Mouse (Mus musculus) liver, postnatal 0 days (tissue): ENCODE measurements around the gene Myoz2. TPM values are rescaled to one million over a fixed set of nuclear protein-coding genes. Genes with fewer than 3 reads are reported as not detected.

Source experiments
- ATAC-seq: fragments of 200-750 bp; cut with Nextera tagmentation; 2 replicates; pipeline ENCODE4 v1.8.0; 2017; ENCODE audit warnings: mild to moderate bottlenecking, moderate library complexity
- DNase-seq: peaks from one replicate; pipeline ENCODE4 v3.0.0-alpha.2; 2016
- H3K27ac ChIP-seq: fragments of 300-500 bp; sonication (generic); 2 replicates; pipeline ENCODE4 v1.5.1; 2014; ENCODE audit warnings: antibody characterized with exemption, moderate library complexity, mild to moderate bottlenecking, low read depth
- H3K27me3 ChIP-seq: fragments of 300-500 bp; sonication (generic); 2 replicates; pipeline ENCODE4 v1.6.1; 2014; ENCODE audit warnings: low read length, control low read depth, mixed read lengths; ENCODE audit not compliant: insufficient read depth
- H3K36me3 ChIP-seq: fragments of 300-500 bp; sonication (generic); replicated peaks from 2 replicates; pipeline ENCODE4 v1.6.1; 2014; ENCODE audit warnings: mild to moderate bottlenecking, control low read depth, low read length, moderate library complexity, mixed read lengths; ENCODE audit not compliant: insufficient read depth
- H3K4me1 ChIP-seq: fragments of 300-500 bp; sonication (generic); 2 replicates; pipeline ENCODE4 v1.6.1; 2014; ENCODE audit warnings: antibody characterized with exemption, mild to moderate bottlenecking, control low read depth; ENCODE audit not compliant: insufficient read depth
- H3K4me2 ChIP-seq: fragments of 300-500 bp; sonication (generic); 2 replicates; pipeline ENCODE4 v1.6.1; 2014; ENCODE audit warnings: low read depth, mild to moderate bottlenecking, low read length, moderate library complexity, mixed read lengths
- H3K4me3 ChIP-seq: fragments of 300-500 bp; sonication (generic); 2 replicates; pipeline ENCODE4 v1.5.1; 2014; ENCODE audit warnings: low read depth, low read length
- H3K9ac ChIP-seq: fragments of 300-500 bp; sonication (generic); replicated peaks from 2 replicates; pipeline ENCODE4 v1.6.1; 2014; ENCODE audit warnings: mild to moderate bottlenecking, moderate library complexity
- H3K9me3 ChIP-seq: fragments of 300-500 bp; sonication (generic); 2 replicates; pipeline ENCODE4 v1.6.1; 2016; ENCODE audit warnings: mild to moderate bottlenecking, control low read depth, low read length, mixed read lengths
- CTCF ChIP-seq: sonication (generic); IDR thresholded peaks from 2 replicates; pipeline ENCODE4 v1.5.1; 2016; ENCODE audit warnings: antibody characterized with exemption, low read depth
- EP300 ChIP-seq: IDR thresholded peaks from 2 replicates; pipeline ENCODE4 v1.6.1; 2016; ENCODE audit warnings: antibody characterized with exemption, low read depth, mild to moderate bottlenecking
- WGBS: fragments of 180-500 bp; shearing (Covaris S2); extraction: QIAGEN DNeasy Blood & Tissue Kit; methylation state at CpG from one replicate; pipeline ENCODE4 v1.1.7; 2014; ENCODE audit not compliant: insufficient replicate concordance; 5-methylcytosine and 5-hydroxymethylcytosine counted together
- polyA plus RNA-seq: library from polyadenylated mRNA; unstranded; fragments of >200 nt; fragmentation: Nextera tagmentation; extraction: Ambion mirVana; gene quantifications from 2 replicates; pipeline ENCODE4 v1.2.1, GENCODE M21; 2015

Gene Myoz2
- polyA plus RNA-seq, 1 experiment from 2014 or later: 0.18 TPM

DNA sequence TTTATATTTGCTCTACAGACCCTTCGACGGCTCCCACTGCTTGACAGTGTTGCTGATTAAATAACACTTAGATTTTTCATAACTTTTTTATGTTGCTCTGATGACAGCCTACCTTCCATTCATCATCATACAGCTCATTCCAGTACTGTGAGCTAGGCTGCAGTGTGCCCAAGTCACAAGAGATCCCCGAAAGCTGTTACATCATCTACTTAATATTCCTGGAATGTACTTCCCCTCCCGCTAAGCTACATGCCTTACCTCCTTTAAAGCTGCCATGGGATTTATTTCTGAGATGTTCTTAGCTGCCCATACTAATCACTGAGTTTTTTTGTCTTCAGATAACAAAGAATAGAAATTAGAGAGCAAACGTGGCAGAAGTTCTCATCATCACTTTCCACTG lies 19.4 kb upstream of the Myoz2 start:
- WGBS: 78% methylated on average over 5 of the region's 5 CpGs
- ATAC-seq: no peak

DNA sequence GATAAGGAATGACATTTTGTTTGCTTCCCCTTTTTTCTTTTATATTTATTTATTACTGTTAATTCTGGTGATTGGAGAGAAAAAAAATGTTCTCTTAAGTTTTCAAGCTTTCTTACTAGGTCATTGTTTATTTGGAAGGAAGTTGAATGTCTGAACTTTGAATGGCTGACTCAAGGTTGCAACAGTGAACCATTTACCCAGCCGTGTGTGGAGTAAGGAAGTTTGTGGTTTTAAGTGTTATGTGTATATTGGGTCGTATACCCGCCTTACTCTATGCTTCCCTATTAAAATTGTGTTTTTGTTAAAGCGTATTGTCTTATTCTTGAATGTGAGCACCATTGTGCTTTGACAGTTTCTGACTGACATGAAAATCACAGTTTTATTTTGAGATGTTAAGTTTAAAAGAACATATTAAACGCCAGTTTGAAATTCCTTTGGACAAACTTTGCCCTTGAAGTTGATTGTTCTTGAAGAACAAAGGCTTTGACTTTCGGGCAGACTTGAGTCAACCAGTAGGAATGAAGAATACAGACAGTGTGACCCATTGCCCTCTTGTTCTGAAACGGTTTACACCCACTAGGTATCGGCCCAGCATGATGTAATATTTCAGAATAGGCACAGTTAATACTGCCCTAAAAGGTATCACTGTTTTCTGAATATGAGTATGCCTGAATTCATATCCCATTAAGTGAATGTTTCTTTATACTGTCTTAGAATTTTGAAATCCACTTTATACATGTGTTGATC lies 18.6 kb upstream of the Myoz2 start:
- TF ChIP-seq CTCF: no peak
- no peak for TF ChIP-seq EP300

More for the DNA sequence above, 19.4 kb upstream of the Myoz2 start:
- no peak overlapping the region for H3K4me2 ChIP-seq
- no peaks in the 10 kb centered on the region for H3K4me1 ChIP-seq
- H3K27ac ChIP-seq: no peak overlapping the region
- TF ChIP-seq CTCF (no peak), EP300 (no peak)
- no peaks in the 10 kb centered on the region for H3K27me3 ChIP-seq
- no peak for DNase-seq
- peaks cover 2% of the 10 kb centered on the region; the same call in 1 of the 2 replicates for H3K9me3 ChIP-seq
- no peak overlapping the region for H3K9ac ChIP-seq
- H3K4me3 ChIP-seq: no peak overlapping the region
- H3K36me3 ChIP-seq: no peaks in the 10 kb centered on the region

GRCm38 (mm10) chr3:123042308-123042707 lies 7.5 kb upstream of the Myoz2 start:
- no peak overlapping the region for H3K4me2 ChIP-seq
- no peaks in the 10 kb centered on the region for H3K27me3 ChIP-seq
- WGBS: 85% methylated on average over 1 of the region's 1 CpGs
- no peak overlapping the region for H3K27ac ChIP-seq
- no peak for DNase-seq
- no peak overlapping the region for H3K4me3 ChIP-seq
- no peak overlapping the region for H3K9ac ChIP-seq
- TF ChIP-seq EP300: no peak
- no peak for TF ChIP-seq CTCF
- no peaks in the 10 kb centered on the region for H3K36me3 ChIP-seq
- H3K9me3 ChIP-seq: no peaks in the 10 kb centered on the region
- no peak for ATAC-seq
- no peaks in the 10 kb centered on the region for H3K4me1 ChIP-seq

More for the DNA sequence above, 18.6 kb upstream of the Myoz2 start:
- peaks cover 2% of the 10 kb centered on the region; the same call in 1 of the 2 replicates for H3K9me3 ChIP-seq
- DNase-seq (no peak), ATAC-seq (peak; percentile 25; the same call in 1 of the 2 replicates)
- WGBS: 40% methylated on average over 8 of the region's 8 CpGs
- H3K36me3 ChIP-seq: no peaks in the 10 kb centered on the region
- H3K27me3 ChIP-seq: no peaks in the 10 kb centered on the region
- no peak overlapping the region for H3K4me2 ChIP-seq
- H3K27ac ChIP-seq: no peak overlapping the region
- no peaks in the 10 kb centered on the region for H3K4me1 ChIP-seq
- H3K4me3 ChIP-seq: no peak overlapping the region
- no peak overlapping the region for H3K9ac ChIP-seq

DNA sequence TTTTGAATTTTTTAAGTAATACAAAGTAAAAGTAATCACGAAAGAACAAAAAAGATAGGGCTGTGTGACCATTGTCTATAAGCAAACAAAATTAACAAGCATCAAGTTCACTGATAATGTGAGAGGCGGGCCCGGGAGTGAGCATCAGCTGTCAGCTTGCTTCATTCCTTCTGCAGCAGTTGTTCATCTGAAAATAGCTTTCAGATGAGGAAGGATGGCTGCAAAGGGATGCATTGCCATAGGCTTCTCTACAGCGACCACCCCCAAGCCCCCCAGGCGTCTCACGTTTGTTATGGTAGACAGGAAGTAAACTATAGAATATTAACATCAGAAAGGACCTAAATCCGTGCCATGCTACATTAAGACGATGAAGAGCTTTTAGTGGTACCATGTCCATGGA lies 1.0 kb downstream of the Myoz2 start:
- no peak for DNase-seq
- WGBS: 69% methylated on average over 8 of the region's 8 CpGs
- H3K36me3 ChIP-seq: no peaks in the 10 kb centered on the region
- H3K4me1 ChIP-seq: no peaks in the 10 kb centered on the region
- no peaks in the 10 kb centered on the region for H3K9me3 ChIP-seq
- TF ChIP-seq CTCF (no peak), EP300 (no peak)
- no peak overlapping the region for H3K4me2 ChIP-seq
- no peak overlapping the region for H3K27ac ChIP-seq
- H3K4me3 ChIP-seq: no peak overlapping the region
- H3K27me3 ChIP-seq: no peaks in the 10 kb centered on the region
- ATAC-seq: no peak
- H3K9ac ChIP-seq: no peak overlapping the region

- Histone ChIP-seq H3K4me2 (no peak overlapping the region), H3K36me3 (no peaks in the 10 kb centered on the region), H3K4me3 (no peak overlapping the region), H3K27me3 (no peaks in the 10 kb centered on the region), H3K27ac (no peak overlapping the region), H3K4me1 (no peaks in the 10 kb centered on the region), H3K9ac (no peak overlapping the region), H3K9me3 (no peaks in the 10 kb centered on the region)
- DNase-seq (no peak), ATAC-seq (no peak)
- TF ChIP-seq EP300: no peak
- TF ChIP-seq CTCF: no peak
- WGBS: 83% methylated on average over 3 of the region's 3 CpGs
Observed at GRCm38 (mm10) chr3:123025634-123026033, 9.2 kb downstream of the Myoz2 start.

- H3K9me3 ChIP-seq: no peaks in the 10 kb centered on the region
- H3K9ac ChIP-seq: no peak overlapping the region
- H3K27me3 ChIP-seq: no peaks in the 10 kb centered on the region
- no peak overlapping the region for H3K27ac ChIP-seq
- H3K36me3 ChIP-seq: no peaks in the 10 kb centered on the region
- no peak for TF ChIP-seq CTCF
- no peak for TF ChIP-seq EP300
- ATAC-seq (no peak), DNase-seq (no peak)
- H3K4me2 ChIP-seq: no peak overlapping the region
- 62% methylated on average over 9 of the region's 9 CpGs for WGBS
- no peaks in the 10 kb centered on the region for H3K4me1 ChIP-seq
- H3K4me3 ChIP-seq: no peak overlapping the region
Observed at GRCm38 (mm10) chr3:123024496-123025234, 10.2 kb downstream of the Myoz2 start.
